Mouse (Mus musculus): ENCODE data around the gene Coro2b. TPM values are rescaled to one million over a fixed set of nuclear protein-coding genes. Genes with fewer than 3 reads are reported as not detected.
A peak's percentile ranks its signal among the peaks of the same experiment; 100 is the strongest.

Coro2b gene
- polyA plus RNA-seq, 1 experiment from 2014 or later = 26.2 TPM

DNA sequence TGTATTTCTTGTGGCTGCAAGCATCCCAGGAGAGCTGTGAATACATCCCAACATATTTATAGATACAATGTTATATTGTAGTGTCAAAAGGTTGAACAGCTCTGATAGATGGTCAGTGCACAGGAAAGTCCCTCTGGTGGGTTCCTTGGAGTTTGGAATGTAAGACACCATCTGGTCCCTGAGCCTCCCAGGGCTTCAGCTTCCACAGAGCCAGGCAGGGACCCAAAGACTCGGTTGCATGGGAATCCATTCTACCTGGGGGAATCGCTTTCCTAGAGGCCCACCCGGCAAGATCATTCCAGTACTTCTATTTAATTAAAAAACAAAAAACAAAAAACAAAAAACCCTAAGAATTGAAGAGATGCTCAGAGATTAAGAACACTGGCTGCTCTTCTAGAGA lies 78.4 kb downstream of the Coro2b start:
- Histone ChIP-seq H3K27ac (ENCODE audit: low read depth) (no peak overlapping the region), H3K4me1 (ENCODE audit: insufficient read depth) (peaks cover 21% of the 10 kb centered on the region), H3K27me3 (ENCODE audit: insufficient read depth, low read length) (no peaks in the 10 kb centered on the region), H3K4me2 (no peak overlapping the region), H3K36me3 (ENCODE audit: insufficient read depth) (no peaks in the 10 kb centered on the region), H3K9me3 (ENCODE audit: low read depth, low read length) (no peaks in the 10 kb centered on the region), H3K4me3 (ENCODE audit: low read depth, low read length) (no peak overlapping the region), H3K9ac (no peak overlapping the region)
- DNase-seq (no peak), ATAC-seq (ENCODE audit: insufficient read depth) (no peak)
- TF ChIP-seq CTCF (IDR thresholded peaks at IDR 0.05; ENCODE audit: low read depth) = no peak
- 81% methylated on average over 3 of the region's 3 CpGs for WGBS

DNA sequence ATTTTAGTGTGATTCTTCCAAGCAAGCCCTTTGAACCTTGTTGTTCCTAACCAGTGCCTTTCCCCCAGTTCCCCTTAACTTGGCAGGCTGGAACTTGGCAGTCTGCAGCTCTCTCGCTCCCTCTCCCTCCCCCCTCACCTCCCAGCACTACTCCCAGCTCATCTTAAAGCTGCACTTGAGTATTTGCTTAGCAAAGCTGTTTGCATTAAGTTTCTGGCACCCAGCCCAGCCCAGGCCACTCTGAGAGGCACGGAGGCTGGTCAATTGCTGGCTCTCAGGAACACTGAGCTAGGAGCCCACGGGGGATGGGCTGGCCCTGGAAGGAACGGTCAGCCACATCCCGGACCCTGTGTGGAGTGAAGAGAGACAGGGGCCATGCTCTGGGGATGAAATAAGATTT lies 80.8 kb downstream of the Coro2b start:
- peak overlapping the region; percentile 91 for H3K27ac ChIP-seq (ENCODE audit: low read depth)
- H3K27me3 ChIP-seq (ENCODE audit: insufficient read depth, low read length) = no peaks in the 10 kb centered on the region
- no peak for TF ChIP-seq CTCF (IDR thresholded peaks at IDR 0.05; ENCODE audit: low read depth)
- 2% methylated on average over 5 of the region's 5 CpGs for WGBS
- DNase-seq = peak; percentile 98
- peaks cover 21% of the 10 kb centered on the region for H3K4me1 ChIP-seq (ENCODE audit: insufficient read depth)
- H3K9me3 ChIP-seq (ENCODE audit: low read depth, low read length) = no peaks in the 10 kb centered on the region
- H3K4me3 ChIP-seq (ENCODE audit: low read depth, low read length) = no peak overlapping the region
- no peak overlapping the region for H3K9ac ChIP-seq
- ATAC-seq (ENCODE audit: insufficient read depth) = peak; percentile 88
- H3K4me2 ChIP-seq = peak overlapping the region; percentile 40
- 0 out of 2 replicates have a peak, but pooled peaks cover 4% of the 10 kb centered on the region for H3K36me3 ChIP-seq (ENCODE audit: insufficient read depth)

DNA sequence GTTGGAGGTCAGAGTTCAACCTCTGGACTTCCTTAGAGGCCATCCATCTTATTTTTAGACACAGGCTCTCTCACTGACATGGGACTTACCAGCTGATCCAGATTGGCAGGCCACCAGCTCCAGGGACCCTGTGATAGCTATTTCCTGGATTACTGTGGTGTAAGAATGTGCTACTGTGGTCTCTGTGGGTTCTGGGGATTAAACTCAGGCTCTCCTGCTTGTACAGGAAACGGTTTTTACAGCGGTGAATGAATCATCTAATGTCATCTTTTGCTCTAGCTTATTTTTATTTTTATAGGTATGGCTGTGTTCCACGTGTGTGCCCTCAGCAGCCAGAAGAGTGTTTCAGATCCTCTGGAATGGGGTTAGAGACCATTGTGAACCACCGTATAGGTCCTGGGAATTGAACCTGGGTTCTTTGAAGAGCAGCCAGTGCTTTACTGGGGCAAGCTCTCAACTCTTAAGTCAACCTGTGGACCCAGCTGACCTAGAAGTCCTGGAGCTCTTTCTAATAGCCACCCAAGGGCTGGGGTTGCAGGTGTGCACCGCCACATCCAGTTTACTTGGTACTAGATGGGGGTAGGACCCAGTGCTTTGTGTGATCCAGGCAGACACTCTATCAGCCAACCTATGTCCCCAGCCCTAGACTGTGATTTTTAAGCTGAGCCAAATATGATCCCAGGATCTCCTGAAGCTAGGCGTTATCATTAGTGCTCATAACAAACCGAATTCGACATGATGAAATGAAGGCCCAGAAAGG lies 81.5 kb downstream of the Coro2b start:
- 37% methylated on average over 8 of the region's 8 CpGs for WGBS

DNA sequence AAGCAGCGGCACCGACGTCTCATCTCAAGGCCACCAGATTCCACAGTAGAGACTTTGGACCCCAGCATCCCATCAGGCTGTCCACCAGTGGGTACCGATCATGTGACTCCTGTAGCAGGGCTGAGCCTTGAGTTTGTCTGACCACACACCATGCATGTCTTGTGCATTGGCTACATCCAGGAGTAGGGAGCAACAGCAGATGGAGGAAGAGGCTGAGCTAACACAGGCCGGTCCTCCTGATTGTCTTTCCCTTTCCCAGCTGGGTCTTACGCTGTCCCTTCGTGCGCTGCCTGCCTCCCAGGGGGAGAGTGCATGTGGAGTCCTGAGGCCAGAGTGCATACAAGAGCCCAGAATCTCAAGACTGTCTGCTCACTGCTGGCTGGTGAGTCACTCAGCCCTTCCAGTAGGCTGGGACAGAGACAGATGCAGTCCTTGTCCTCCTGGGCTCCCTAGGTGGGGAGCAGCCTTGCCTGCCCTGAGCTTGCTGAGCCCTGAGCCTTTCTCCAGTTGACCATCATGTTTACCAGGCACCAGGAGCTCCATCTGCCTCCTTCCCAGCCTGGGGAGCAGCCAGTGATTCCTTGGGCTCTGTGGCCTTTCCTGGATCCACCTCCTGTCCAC lies 84.4 kb downstream of the Coro2b start:
- H3K4me1 ChIP-seq (ENCODE audit: insufficient read depth) = peaks cover 21% of the 10 kb centered on the region
- WGBS = 86% methylated on average over 8 of the region's 8 CpGs
- no peak overlapping the region for H3K27ac ChIP-seq (ENCODE audit: low read depth)
- H3K27me3 ChIP-seq (ENCODE audit: insufficient read depth, low read length) = no peaks in the 10 kb centered on the region
- H3K4me2 ChIP-seq = no peak overlapping the region
- H3K9ac ChIP-seq = no peak overlapping the region
- H3K9me3 ChIP-seq (ENCODE audit: low read depth, low read length) = no peaks in the 10 kb centered on the region
- H3K36me3 ChIP-seq (ENCODE audit: insufficient read depth) = 0 out of 2 replicates have a peak, but pooled peaks cover 4% of the 10 kb centered on the region
- no peak overlapping the region for H3K4me3 ChIP-seq (ENCODE audit: low read depth, low read length)
- ATAC-seq (ENCODE audit: insufficient read depth) = no peak
- DNase-seq = no peak
- no peak for TF ChIP-seq CTCF (IDR thresholded peaks at IDR 0.05; ENCODE audit: low read depth)

More for the DNA sequence above, 81.5 kb downstream of the Coro2b start:
- Histone ChIP-seq H3K4me2 (peak overlapping the region; percentile 40), H3K9ac (no peak overlapping the region), H3K36me3 (ENCODE audit: insufficient read depth) (0 out of 2 replicates have a peak, but pooled peaks cover 4% of the 10 kb centered on the region), H3K27ac (ENCODE audit: low read depth) (peak overlapping the region; percentile 91), H3K9me3 (ENCODE audit: low read depth, low read length) (no peaks in the 10 kb centered on the region), H3K4me3 (ENCODE audit: low read depth, low read length) (no peak overlapping the region), H3K27me3 (ENCODE audit: insufficient read depth, low read length) (no peaks in the 10 kb centered on the region), H3K4me1 (ENCODE audit: insufficient read depth) (peaks cover 21% of the 10 kb centered on the region)
- no peak for TF ChIP-seq CTCF (IDR thresholded peaks at IDR 0.05; ENCODE audit: low read depth)
- DNase-seq = peak; percentile 63
- peak; percentile 62; the same call in 1 of the 2 replicates for ATAC-seq (ENCODE audit: insufficient read depth)

DNA sequence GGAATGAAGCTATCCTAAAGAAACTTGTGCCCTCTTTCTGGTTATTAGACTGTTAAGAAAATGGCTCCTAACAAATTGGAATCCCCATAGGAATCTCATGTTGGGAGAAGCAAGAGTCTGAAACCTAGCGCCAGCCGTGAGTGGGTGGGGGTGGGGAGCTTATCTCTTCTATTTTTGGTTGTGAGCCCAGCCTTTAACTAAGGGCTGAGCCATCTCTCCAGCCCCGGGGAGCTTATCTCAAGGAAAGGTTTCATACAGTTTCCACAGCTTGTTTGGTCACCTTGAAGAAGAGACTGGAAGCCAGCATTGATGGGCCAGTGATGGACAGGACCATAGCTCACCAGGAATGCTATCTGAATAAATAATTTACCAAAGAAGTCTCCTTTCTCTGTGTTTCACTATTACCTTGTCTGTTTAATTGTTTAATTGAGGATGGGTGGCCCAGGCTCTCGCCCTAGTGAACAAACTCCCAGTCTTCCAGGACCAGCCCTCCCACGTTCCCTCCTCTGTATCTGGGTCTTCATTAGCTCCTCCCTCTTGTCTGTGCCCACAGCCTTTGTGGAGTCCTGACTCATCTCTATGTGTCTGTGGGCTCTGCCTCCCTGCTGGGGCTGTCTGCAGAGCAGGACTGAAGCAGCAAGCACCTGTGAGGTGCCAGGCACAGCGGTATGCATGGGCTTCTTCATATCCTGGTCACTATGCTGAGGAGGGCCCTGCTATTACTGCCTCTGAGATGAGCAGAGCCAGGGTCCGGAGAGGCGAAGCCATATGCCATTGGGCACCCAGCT lies 85.1 kb downstream of the Coro2b start:
- peak; percentile 40 for DNase-seq
- Histone ChIP-seq H3K4me2 (no peak overlapping the region), H3K9ac (no peak overlapping the region), H3K4me1 (ENCODE audit: insufficient read depth) (peaks cover 19% of the 10 kb centered on the region), H3K27me3 (ENCODE audit: insufficient read depth, low read length) (no peaks in the 10 kb centered on the region), H3K4me3 (ENCODE audit: low read depth, low read length) (no peak overlapping the region), H3K36me3 (ENCODE audit: insufficient read depth) (0 out of 2 replicates have a peak, but pooled peaks cover 4% of the 10 kb centered on the region), H3K27ac (ENCODE audit: low read depth) (peak overlapping the region; percentile 58; the same call in 1 of the 2 replicates), H3K9me3 (ENCODE audit: low read depth, low read length) (no peaks in the 10 kb centered on the region)
- no peak for TF ChIP-seq CTCF (IDR thresholded peaks at IDR 0.05; ENCODE audit: low read depth)
- ATAC-seq (ENCODE audit: insufficient read depth) = no peak
- 63% methylated on average over 8 of the region's 8 CpGs for WGBS

DNA sequence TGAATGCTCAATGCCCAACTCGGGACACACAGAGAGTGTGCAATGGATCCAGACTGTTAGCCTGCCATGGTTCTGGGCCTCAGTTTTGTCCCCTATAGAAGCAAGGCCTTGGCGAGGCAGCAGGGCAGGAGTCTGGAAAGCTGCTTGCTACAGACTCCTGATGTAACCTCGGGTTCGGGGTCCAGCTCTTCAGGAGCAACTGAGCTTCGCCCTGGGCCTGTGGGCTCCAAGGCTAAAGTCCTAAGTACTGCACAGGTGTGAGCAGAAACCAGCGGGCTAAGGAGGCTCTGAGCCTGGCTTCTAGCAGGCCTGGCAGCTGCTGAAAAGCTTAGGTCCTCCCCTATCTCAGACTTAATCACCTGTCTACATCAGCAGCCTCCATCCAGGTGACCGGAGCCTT lies 86.0 kb downstream of the Coro2b start:
- WGBS = 79% methylated on average over 7 of the region's 7 CpGs

More for the DNA sequence above, 86.0 kb downstream of the Coro2b start:
- Histone ChIP-seq H3K4me3 (ENCODE audit: low read depth, low read length) (no peak overlapping the region), H3K27ac (ENCODE audit: low read depth) (peak overlapping the region; percentile 58), H3K27me3 (ENCODE audit: insufficient read depth, low read length) (no peaks in the 10 kb centered on the region), H3K9ac (no peak overlapping the region), H3K36me3 (ENCODE audit: insufficient read depth) (0 out of 2 replicates have a peak, but pooled peaks cover 4% of the 10 kb centered on the region), H3K4me1 (ENCODE audit: insufficient read depth) (peaks cover 15% of the 10 kb centered on the region), H3K9me3 (ENCODE audit: low read depth, low read length) (no peaks in the 10 kb centered on the region), H3K4me2 (no peak overlapping the region)
- ATAC-seq (ENCODE audit: insufficient read depth) (no peak), DNase-seq (no peak)
- TF ChIP-seq CTCF (IDR thresholded peaks at IDR 0.05; ENCODE audit: low read depth) = no peak
